Mouse (Mus musculus) cortical plate, adult 2 months (tissue): ENCODE measurements around the gene Glo1.

ENCODE experiments used
- CTCF ChIP-seq: fragments of 200-500 bp; IDR thresholded peaks from 2 replicates; pipeline ENCODE4 v1.5.1; 2011; ENCODE audit warnings: mild to moderate bottlenecking, control low read depth, low read length; ENCODE audit not compliant: insufficient read depth; ENCODE audit errors: extremely low read depth
- POLR2A ChIP-seq: fragments of 200-500 bp; IDR thresholded peaks from 2 replicates; pipeline ENCODE4 v1.6.1; 2011; ENCODE audit warnings: mild to moderate bottlenecking, low read length, control low read depth; ENCODE audit not compliant: insufficient read depth; ENCODE audit errors: extremely low read depth

DNA sequence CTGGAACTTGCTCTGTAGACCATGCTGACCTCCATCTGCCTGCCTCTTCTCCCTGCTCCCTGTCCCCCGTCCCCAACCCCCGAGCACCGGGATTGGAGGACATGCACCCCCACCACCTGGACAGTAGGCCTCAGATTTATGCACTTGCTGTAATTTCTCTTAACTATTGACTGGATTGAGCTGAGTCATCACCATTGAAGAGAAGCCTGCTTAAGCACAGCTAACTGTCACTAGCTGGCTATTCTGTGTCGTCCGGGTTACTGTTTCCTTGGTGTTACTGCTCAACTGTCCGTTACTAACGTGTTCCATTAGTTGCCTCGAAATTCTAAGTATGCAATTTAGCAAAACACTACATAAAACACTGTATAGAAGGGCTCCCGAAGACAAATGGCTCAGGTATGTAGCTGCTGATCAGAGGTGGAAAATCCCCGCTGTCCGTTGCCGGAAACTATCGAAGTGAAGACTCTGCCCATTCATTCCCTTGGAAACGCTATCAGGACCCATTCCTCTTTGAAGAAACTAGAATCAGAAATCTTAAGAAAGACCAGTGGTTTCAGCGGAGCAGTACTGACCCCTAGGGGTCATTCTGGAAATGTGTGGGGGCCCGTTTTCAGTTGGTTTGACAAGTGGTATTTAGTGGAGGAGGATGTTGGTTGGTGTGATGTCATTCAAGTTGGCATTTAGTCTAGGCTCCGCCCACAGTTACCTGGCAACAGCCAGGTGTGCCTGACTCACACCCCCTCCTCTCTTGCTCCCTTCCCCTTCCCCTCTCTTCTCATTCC, 36.1 kb downstream of the Glo1 start:
- TF ChIP-seq CTCF (peak; percentile 49), POLR2A (no peak)
